Mouse (Mus musculus) cerebellum, adult (tissue): ENCODE results near the gene Odf3l2.

ENCODE experiments used
- ATAC-seq: cut with Nextera tagmentation; 2 replicates; pipeline ENCODE4 v1.9.2; 2017; ENCODE audit warnings: mild to moderate bottlenecking, moderate library complexity, mixed read lengths; ENCODE audit not compliant: insufficient number of reproducible peaks, low FRiP score, low TSS enrichment

The Odf3l2 gene

DNA sequence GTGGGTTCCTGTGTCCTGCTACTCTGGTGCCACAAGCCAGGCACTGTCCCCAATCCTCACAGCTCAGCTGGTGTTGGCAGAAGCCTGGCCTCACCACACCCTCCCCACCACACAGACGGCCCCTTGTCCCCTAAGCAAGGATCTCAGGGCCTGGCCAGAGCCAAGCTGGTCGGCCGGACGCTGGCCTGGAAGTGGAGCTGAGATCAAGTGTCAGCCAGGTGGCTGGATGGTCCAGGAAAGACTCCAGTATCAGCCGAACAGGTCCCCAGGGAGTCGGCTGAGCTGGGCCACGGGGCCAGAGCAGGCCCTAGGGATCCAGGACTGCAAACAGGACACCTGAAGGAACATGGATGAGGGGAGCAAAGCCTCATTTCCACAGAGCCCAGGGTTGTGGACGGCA is at the start of gene Odf3l2:
TSS of gene Odf3l2 (minus strand) at position 28 of the 400 bp plus-strand sequence.
- ATAC-seq = no peak

DNA sequence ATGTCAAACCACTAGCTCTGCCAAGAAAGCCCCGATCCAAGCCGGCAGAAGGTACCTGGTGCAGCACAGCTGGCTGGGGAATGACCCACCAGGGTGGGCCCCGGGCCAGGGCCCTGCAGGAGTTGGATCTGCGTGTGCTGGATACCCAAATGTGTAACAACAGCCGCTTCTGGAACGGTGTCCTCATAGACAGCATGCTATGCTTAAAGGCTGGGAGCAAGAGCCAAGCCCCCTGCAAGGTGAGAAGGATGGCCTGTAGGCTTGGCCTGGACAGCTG is 48.8 kb upstream of the Odf3l2 start:
- ATAC-seq = no peak

DNA sequence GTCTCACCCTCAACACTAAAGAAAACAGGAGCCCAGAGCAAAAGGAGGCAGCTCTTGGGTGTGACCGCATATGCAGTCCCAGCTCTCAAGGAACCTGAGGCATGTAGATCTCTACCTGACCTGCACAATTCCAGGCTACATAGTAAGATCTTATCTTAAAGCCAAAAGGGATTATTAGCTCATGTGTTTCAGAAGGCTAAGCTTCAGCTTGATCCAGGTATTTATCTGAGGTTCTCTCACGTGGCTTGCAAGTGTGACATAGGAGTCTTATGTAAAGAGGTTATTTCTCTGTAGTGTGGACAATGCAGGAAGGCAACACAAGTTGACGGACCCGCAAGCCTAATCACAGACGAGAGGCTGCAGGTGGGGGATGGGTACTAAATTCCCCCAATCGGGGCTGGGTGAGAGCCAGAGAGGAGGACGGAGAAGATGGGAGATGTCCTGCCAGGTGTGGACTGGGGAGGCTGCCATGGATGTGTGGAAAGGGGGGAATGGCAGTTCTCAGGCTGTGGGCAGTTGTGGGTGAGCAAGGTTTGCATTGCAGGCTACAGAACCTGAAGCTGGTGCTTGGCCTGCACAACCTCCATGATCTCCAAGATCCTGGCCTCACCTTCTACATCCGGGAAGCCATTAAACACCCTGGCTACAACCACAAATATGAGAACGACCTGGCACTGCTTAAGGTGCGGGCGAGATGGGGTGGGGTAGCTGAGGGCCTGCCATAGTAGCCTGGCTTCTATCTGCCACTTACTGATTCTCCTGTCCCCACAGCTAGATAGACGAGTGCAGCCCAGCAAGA is 48.2 kb upstream of the Odf3l2 start:
- no peak for ATAC-seq

DNA sequence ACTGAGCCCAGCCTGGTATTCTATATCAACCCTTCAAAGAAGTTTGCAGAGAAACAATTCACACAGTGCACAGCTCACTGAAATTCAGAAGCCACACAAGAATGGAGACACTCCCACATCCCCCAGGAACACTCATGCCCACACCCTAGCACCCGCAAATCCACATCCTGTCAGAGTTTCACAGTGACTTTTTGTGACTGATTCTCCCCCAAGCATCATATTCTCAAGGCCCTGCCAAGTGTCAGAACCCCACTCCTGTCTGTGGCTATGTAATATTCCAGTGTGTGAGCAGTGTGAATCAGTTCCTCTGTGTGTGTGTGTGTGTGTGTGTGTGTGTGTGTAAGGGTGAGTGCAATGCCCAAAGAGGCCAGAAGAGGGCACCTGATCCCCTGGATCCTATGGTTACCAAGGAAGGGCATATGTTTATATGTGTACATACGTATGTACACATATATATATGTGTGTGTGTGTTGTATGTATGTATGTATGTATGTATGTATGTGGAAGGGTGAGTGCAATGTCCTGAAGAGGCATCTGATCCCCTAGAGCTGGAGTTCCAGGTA is 46.5 kb upstream of the Odf3l2 start:
- ATAC-seq = no peak

DNA sequence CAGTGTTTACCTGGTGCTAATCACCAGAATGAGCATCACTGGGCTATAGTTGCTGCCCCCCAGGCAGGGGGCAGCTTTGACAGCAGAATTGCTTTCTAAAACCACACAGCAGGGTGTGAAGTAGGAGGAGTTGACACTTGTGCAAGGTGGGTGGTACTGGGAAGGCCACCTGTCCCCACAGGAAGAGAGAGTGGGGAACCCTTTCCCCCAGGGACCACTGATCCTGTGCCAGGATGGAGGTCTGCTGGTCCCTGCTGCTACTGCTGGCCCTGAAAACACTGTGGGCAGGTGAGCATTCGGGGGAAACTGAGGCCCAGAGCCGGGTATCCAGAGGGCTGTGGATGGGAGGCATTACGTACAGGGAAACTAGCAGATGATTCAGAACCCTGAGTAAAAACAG is 43.6 kb upstream of the Odf3l2 start:
- no peak for ATAC-seq

DNA sequence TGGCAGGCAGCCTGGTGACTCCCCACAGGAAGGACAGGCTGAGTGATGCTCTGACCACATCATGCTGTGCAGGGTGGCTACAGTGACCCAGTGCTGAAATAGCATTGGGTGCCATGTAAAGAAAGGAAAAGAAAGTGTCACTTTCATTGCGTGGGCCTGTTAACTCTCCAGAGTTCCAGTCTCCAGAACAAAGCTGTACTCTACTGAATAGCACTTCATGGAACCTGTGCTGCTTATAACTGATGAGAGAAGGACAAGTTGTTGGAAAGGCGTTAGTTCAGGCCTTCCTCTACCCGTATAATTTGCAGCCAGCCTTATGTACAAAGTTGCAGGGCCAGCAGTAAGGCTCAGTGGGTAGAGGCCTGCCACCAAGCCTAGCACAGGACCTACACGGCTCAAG is 43.2 kb upstream of the Odf3l2 start, which contains the start of gene Gzmm:
TSS of gene Gzmm (plus strand) at position 301 of the 400 bp plus-strand sequence.
- ATAC-seq = no peak

DNA sequence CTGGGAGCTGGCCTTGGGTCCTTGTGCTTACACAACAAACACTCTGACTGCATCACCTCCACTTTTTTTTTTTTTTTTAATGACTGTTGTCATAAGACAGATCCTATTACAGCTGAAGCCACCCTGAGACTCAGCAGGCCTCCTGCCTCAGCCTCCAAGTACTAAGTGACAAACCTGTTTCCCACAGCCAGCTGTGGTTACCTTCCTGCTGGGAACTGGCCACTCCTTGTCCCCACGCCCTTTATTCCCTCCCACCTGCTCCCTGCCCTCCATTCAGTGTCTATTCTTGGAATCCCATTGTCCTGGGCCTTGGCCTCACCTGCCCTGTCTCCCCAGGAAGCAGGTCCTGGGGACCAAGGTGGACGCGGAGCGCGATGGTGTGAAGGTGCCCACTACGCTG is 42.0 kb upstream of the Odf3l2 start:
- ATAC-seq = no peak

DNA sequence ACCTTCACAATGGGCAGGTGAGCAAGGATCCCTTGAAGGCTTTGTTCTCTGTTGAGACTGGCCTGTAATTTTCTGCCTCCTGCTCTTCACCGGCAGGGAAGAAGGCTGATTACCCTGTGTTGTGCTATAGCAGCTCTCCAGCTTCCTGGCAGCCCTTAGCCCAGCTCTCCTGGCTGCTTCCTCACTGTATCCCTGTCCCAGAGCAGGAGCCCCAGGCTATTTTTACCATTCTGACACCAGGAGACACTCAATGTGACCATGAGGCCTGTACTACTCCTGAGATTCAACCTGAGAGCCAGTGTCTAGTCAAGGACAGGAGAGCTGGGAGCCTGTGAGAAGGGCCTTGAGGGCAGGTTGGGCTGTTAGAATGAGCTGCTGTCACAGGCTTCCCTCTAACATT is 41.2 kb upstream of the Odf3l2 start:
- ATAC-seq = no peak

DNA sequence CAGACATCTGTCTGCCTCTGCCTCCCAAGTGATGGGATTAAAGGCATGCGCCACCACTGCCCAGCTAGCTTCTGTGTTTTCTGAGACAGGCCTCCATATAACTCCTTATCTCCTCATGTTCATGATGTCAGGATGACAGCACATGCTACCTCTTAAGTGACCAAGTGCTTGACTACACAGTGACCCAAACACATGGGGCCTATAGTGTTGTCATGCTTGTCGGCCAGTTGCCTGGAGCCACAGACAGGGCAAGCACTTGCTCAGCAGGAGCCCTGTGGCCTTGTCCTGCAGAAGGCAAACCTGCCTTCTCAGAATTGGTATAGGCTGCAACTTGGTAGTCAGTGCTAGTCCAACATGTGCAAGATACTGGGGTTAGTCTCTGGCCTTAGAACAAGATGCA is 40.7 kb upstream of the Odf3l2 start:
- no peak for ATAC-seq

DNA sequence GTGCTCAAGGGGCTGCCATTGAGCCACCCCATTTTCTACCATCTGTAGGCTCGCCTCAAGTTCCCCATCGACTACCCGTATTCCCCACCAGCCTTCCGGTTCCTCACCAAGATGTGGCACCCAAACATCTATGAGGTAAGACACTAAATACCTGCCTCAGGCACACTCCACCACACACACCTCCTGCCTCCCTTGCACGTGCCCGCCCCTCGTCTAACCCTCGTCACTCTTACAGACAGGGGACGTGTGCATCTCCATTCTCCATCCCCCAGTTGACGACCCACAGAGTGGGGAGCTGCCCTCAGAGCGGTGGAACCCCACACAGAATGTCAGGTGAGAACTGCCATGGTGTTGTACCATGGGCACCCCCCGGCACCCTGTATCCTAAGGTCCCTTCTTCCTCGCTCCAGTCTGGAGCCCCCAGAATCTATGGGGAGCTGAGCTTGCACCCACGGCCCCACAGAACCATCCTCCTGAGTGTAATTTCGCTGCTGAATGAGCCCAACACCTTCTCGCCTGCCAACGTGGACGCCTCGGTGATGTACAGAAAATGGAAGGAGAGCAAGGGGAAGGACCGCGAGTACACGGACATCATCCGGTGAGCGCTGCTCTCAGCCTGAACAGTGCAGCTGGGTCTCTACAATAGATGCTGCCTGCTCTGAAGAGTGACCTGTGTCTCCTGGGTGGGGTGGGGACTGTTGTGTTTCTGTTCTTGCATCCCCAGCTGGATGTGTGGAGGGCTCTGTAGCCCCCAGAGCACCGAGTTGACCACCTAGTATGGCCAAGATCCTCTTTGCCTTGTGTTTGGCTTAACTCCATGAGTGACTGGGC is 39.4 kb upstream of the Odf3l2 start:
- ATAC-seq = no peak

DNA sequence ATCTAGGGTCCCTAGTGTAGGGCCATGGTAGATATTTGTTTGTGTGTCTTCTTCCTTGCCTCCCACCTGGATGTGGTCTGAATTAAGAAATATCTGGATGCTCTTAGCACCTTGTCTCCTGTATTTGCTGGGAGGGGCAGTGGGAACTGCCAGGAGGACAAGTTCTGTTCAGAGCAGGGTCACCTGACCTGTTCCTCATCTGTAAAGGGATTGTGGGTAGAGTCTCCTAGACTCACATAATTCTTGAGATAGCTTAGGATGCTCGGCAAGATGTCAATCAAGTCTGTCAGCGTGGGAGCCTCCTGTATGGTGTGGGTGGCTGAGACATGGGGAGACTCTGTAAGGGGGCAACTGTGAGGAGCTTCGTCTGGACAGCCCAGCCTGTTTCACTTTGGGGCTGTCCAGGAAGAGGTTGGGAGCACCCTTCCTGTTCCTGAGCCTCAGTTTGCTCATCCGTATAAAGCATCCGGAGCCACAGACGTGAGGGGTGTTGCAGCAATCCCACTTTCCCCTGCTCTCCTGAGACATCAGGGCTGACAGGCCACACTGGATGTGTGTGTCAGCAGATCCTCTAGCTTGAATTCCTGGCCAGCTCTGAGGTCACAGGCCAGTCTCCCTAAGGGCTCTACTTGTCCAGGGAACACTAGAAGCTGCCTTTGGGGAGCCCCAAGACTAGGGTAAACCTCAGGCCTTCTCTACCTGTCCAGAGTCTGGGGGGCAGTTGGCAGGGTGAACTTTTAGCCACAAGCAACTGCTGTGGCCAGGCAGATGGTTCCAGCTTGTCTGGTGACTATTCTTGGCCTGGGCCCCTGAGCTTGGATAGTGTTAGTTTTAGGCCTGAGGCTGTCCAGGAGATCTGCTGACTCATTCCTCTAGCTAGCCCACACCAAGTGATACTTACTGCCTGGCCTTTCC is 38.4 kb upstream of the Odf3l2 start:
- ATAC-seq = no peak

DNA sequence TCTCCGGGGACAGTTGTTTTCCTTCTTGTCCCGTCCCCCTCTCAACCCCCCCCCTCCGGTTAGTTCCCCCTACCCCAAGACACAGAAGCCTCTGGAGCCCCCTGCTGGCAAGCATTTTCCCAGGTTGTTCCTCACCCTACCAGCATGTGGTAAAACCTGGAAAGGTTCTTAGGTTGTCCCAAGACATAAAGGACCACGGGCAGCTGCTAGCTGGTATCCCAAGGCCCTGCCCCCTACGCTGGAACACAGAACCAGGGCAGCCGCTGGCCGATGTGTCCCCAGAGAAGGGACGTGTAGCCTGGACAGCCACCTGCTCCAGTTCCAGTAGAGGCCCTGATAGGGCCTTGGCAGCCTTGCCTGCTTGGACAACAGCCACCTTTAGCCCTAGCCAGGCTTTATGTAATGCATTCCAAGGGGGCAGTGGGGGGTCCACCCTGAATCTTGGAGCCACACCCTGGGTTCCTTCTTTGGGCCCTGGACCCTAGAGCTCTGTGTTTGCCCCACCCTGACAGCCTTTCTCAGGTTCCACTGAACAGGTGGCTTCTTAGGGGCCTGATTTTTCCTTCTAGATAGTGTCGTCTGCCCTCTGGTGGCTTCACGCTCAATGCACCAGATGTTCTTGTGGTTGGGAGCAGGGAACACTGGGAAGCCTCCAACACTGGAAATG is 37.5 kb upstream of the Odf3l2 start:
- no peak for ATAC-seq

DNA sequence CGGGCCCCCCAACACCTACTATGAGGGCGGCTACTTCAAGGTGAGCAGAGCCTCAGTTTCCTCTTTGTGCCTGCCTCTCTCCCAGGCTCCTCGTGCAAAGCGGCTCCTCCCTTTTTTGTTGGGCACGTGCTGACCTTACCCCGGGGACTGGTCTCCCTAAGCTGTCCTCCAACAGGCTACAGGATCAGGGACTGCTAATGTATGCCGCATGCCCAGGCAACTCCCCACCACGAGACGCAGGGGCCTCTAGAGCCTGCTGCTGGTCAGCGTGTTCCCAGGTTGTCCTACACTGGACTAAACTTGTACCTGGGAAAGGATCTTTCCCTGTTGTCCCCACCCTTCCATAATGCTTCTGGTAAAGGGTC is 37.0 kb upstream of the Odf3l2 start:
- no peak for ATAC-seq

DNA sequence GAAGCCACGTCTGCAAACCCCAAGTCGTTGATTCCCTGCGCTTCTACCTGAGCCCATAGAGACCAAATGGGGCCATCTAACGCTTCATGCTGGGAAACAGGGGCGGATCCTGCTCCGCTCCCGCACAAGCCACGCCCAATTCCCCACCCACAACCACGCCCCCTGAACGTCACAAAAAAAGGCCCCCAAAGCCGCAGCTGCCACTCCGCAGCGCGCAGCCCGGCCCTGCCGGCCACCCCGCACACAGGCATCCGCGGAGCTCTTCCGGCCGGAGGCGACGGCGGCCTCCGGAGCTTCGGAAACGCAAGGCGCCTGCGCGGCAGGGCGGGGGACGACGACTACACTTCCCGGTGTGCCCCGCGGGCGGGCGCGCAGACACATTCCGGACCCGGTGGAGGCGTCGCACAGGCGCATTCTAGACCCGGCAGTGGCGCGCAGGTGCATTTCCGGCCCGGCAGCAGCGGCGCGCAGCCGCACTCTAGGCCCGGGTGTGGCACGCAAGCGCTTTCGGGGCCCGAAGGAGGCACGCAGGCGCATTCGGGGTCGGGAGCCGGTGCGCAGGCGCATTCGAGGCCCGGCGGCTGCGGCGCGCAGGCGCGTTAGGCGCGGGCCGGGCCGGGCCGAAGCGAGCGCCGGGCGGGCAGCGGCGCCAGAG is 36.2 kb upstream of the Odf3l2 start, which contains the start of gene Cdc34:
TSS of gene Cdc34 (plus strand) at position 605 of the 655 bp plus-strand sequence.
- ATAC-seq = peak; percentile 85

DNA sequence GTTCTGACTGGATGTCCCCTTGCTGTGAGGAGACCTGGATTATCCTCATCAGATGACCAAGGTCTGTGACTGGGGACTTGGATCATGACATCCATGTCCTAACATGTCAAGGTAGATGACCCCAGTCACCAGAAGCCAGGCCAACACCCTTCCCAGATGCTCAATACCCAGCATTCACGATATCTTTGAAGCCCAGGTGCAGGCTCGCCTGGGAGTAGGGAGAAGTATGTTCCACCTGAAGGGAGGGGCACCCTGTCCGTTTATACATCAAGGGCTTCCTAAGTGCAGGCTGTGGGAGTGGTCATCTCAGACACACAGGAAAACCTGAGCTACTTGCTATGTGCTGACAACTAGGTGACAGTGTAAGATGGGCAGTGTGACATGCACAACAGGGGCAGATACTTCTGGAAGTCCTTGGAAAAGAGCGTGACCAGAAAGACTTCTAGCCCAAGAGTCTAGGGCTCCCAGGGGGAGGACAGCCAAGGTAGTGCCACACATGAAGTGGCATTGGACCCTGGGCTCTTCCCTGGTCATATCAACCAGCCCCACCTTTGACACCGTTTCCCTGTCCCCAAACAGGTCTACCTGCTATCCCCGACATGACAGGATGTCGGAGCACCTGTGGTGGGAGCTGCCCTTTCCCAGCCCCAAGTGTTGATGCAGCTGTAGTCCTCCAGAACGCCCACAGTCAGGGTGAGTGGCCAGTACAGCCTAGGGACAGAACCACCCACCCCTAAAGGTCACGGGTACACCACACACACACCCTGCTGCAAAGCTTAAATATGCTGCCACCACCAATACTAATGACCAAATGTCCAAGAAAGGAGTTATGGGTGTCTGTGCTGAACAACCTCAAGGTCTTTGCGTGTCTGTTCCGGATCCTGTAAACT is 35.3 kb upstream of the Odf3l2 start:
- peak; percentile 5; the same call in 1 of the 2 replicates for ATAC-seq

DNA sequence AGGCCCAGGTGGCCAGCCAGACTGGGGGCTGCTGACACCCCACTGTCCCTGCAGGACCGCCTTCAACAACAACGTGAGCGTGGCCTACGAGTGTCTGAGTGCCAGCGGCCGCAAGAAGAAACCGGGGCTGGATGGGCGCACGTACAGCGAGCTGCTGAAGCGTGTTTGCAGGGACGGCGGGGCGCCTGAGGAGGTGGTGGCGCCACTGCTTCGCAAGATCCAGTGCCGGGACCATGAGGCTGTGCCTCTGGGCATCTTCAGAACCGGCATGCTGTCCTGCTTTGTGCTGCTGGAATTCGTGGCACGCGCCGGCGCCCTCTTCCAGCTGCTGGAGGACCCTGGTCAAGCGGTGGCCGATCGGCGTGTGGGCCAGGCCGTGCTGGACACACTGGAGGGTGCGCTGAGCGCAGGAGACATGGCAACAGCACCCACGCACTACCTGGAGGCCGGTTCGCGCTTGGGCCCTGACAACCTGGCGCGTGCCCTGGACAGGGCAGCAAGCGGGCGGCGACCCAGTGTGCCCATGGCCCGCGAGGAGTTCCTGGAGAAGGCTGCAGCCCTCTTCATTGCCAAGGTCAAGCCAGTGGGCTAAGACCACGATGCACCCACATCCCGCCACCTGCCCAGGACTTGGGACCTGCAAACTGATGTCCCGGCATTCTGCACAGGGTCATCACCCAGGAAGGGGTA is 30.0 kb upstream of the Odf3l2 start:
- ATAC-seq = no peak

DNA sequence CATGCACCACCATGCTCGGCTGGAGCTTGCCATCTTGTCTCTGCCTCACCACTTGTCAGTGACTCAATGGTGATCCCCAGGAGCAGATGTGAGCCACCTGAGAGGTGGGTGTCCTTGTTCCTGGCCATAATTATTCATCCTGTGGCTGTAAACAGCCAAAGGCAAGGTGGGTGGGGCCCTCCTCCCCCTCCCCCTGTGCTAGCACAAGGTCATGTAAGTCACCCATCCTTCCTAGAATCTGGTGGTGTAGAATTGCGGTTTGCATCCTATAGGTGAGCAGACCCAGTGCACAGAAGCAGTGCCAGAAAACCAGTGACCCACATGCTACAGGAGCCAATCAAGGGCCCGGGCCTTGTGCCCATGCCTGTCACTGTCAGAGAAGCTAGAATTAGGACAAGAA is 27.5 kb upstream of the Odf3l2 start:
- ATAC-seq = no peak

DNA sequence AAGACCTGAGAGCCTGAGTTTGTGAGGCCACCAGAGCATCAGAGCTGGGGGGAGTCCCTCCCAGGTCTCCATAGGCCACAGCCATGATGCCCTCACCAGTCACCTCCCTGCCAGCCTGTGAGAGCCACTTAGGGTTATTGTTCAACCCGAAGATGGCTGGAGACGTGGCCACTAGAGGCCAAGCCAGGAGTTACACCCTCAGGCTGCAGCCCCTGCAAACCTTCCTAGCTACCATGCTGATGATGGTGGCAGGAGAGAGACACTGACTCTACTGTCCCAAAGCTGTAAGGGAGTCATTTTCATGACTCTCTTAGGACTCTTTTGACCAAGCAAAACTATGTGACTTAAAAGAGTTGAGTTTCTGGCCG is 26.5 kb upstream of the Odf3l2 start:
- ATAC-seq = no peak
